Mouse (Mus musculus) intestine, postnatal 0 days (tissue): ENCODE measurements around the gene Rbbp6. TPM values are rescaled to one million over a fixed set of nuclear protein-coding genes. Genes with fewer than 3 reads are reported as not detected.

Experiments
- ATAC-seq: fragments of 200-750 bp; cut with Nextera tagmentation; 2 replicates; pipeline ENCODE4 v1.8.0; 2017; ENCODE audit warnings: mild to moderate bottlenecking, moderate TSS enrichment, moderate library complexity
- H3K27ac ChIP-seq: fragments of 300-500 bp; sonication (generic); 2 replicates; pipeline ENCODE4 v1.5.1; 2014; ENCODE audit warnings: mild to moderate bottlenecking, low read depth, low read length, moderate library complexity
- H3K27me3 ChIP-seq: fragments of 300-500 bp; sonication (generic); replicated peaks from 2 replicates; pipeline ENCODE4 v1.6.1; 2014; ENCODE audit warnings: low read length, mixed read lengths; ENCODE audit not compliant: control insufficient read depth, insufficient read depth
- H3K36me3 ChIP-seq: fragments of 300-500 bp; sonication (generic); 2 replicates; pipeline ENCODE4 v1.6.1; 2014; ENCODE audit warnings: mild to moderate bottlenecking, moderate library complexity; ENCODE audit not compliant: control insufficient read depth, insufficient read depth
- H3K4me1 ChIP-seq: fragments of 300-500 bp; sonication (generic); replicated peaks from 2 replicates; pipeline ENCODE4 v1.6.1; 2014; ENCODE audit warnings: antibody characterized with exemption, low read length, mixed read lengths; ENCODE audit not compliant: control insufficient read depth, insufficient read depth
- H3K4me2 ChIP-seq: fragments of 300-500 bp; sonication (generic); replicated peaks from 2 replicates; pipeline ENCODE4 v1.6.1; 2014; ENCODE audit warnings: low read depth, mild to moderate bottlenecking, moderate library complexity
- H3K4me3 ChIP-seq: fragments of 300-500 bp; sonication (generic); 2 replicates; pipeline ENCODE4 v1.5.1; 2014; ENCODE audit warnings: low read depth, low read length
- H3K9ac ChIP-seq: fragments of 300-500 bp; sonication (generic); 2 replicates; pipeline ENCODE4 v1.6.1; 2014; ENCODE audit warnings: mild to moderate bottlenecking, low read depth, low read length
- H3K9me3 ChIP-seq: fragments of 300-500 bp; sonication (generic); 2 replicates; pipeline ENCODE4 v1.6.1; 2016; ENCODE audit warnings: mixed run types; ENCODE audit not compliant: control insufficient read depth
- CTCF ChIP-seq: sonication (generic); IDR thresholded peaks from 2 replicates; pipeline ENCODE4 v1.5.1; 2016; ENCODE audit warnings: low read depth, mild to moderate bottlenecking, control low read depth, antibody characterized with exemption, moderate library complexity
- WGBS: fragments of 180-500 bp; shearing (Covaris S2); extraction: QIAGEN DNeasy Blood & Tissue Kit; methylation state at CpG from one replicate; pipeline ENCODE4 v1.1.7; 2014; 5-methylcytosine and 5-hydroxymethylcytosine counted together
- polyA plus RNA-seq: library from polyadenylated mRNA; unstranded; fragments of >200 nt; fragmentation: Nextera tagmentation; extraction: Ambion mirVana; gene quantifications from 2 replicates; pipeline ENCODE4 v1.2.1, GENCODE M21; 2015

The Rbbp6 gene
- 15.3 and 15.5 TPM in 2 replicates for polyA plus RNA-seq

GRCm38 (mm10) chr7:122965386-122965785 lies at the start of gene Rbbp6:
TSS of gene Rbbp6 (plus strand) at chr7:122965686.
- H3K27ac ChIP-seq, result no peak within 1 kb of the TSS
- no peak within 1 kb of the TSS for H3K9ac ChIP-seq
- no peaks in the 10 kb centered on the region for H3K9me3 ChIP-seq
- no peak for TF ChIP-seq CTCF
- H3K4me2 ChIP-seq, result no peak within 1 kb of the TSS
- no peaks in the 10 kb centered on the region for H3K27me3 ChIP-seq
- no peak for ATAC-seq
- H3K4me1 ChIP-seq, result no peaks in the 10 kb centered on the region
- WGBS, result 62% methylated on average over 5 of the region's 5 CpGs
- no peak within 1 kb of the TSS for H3K4me3 ChIP-seq
- H3K36me3 ChIP-seq, result no peaks in the 10 kb centered on the region

GRCm38 (mm10) chr7:122919728-122920582 lies 45.5 kb upstream of the Rbbp6 start:
- ATAC-seq, result no peak
- no peak overlapping the region for H3K4me3 ChIP-seq
- WGBS, result 45% methylated on average over 13 of the region's 13 CpGs
- TF ChIP-seq CTCF, result peak; percentile 82
- H3K27me3 ChIP-seq, result no peaks in the 10 kb centered on the region
- H3K27ac ChIP-seq, result no peak overlapping the region
- H3K4me2 ChIP-seq, result no peak overlapping the region
- H3K9me3 ChIP-seq, result no peaks in the 10 kb centered on the region
- no peaks in the 10 kb centered on the region for H3K36me3 ChIP-seq
- no peaks in the 10 kb centered on the region for H3K4me1 ChIP-seq
- no peak overlapping the region for H3K9ac ChIP-seq

- Histone ChIP-seq H3K9ac (no peak overlapping the region), H3K4me2 (no peak overlapping the region), H3K36me3 (no peaks in the 10 kb centered on the region), H3K4me3 (no peak overlapping the region), H3K27ac (no peak overlapping the region), H3K27me3 (no peaks in the 10 kb centered on the region), H3K9me3 (no peaks in the 10 kb centered on the region), H3K4me1 (no peaks in the 10 kb centered on the region)
- ATAC-seq, result no peak
- 79% methylated on average over 9 of the region's 9 CpGs for WGBS
- TF ChIP-seq CTCF, result peak; percentile 47
Measured at GRCm38 (mm10) chr7:122921537-122921936, 43.9 kb upstream of the Rbbp6 start.

GRCm38 (mm10) chr7:122924256-122924655 lies 41.2 kb upstream of the Rbbp6 start:
- Histone ChIP-seq H3K9me3 (no peaks in the 10 kb centered on the region), H3K27me3 (no peaks in the 10 kb centered on the region), H3K36me3 (no peaks in the 10 kb centered on the region), H3K4me2 (no peak overlapping the region), H3K4me1 (no peaks in the 10 kb centered on the region), H3K27ac (no peak overlapping the region), H3K9ac (no peak overlapping the region), H3K4me3 (no peak overlapping the region)
- no peak for TF ChIP-seq CTCF
- WGBS, result 60% methylated on average over 3 of the region's 3 CpGs
- no peak for ATAC-seq

GRCm38 (mm10) chr7:122930494-122930893 lies 35.0 kb upstream of the Rbbp6 start:
- ATAC-seq, result no peak
- no peak overlapping the region for H3K9ac ChIP-seq
- H3K9me3 ChIP-seq, result no peaks in the 10 kb centered on the region
- no peaks in the 10 kb centered on the region for H3K36me3 ChIP-seq
- no peak overlapping the region; the same call in 1 of the 2 replicates for H3K27ac ChIP-seq
- 30% methylated on average over 3 of the region's 3 CpGs for WGBS
- no peak for TF ChIP-seq CTCF
- H3K4me3 ChIP-seq, result no peak overlapping the region
- H3K4me2 ChIP-seq, result no peak overlapping the region
- no peaks in the 10 kb centered on the region for H3K4me1 ChIP-seq
- H3K27me3 ChIP-seq, result no peaks in the 10 kb centered on the region

- H3K27ac ChIP-seq, result no peak overlapping the region
- H3K4me1 ChIP-seq, result no peaks in the 10 kb centered on the region
- 21% methylated on average over 1 of the region's 1 CpGs for WGBS
- H3K4me3 ChIP-seq, result no peak overlapping the region
- H3K9ac ChIP-seq, result no peak overlapping the region
- no peak for TF ChIP-seq CTCF
- H3K27me3 ChIP-seq, result no peaks in the 10 kb centered on the region
- no peak overlapping the region for H3K4me2 ChIP-seq
- ATAC-seq, result no peak
- no peaks in the 10 kb centered on the region for H3K36me3 ChIP-seq
- H3K9me3 ChIP-seq, result no peaks in the 10 kb centered on the region
Measured at GRCm38 (mm10) chr7:122932171-122932570, 33.3 kb upstream of the Rbbp6 start.
